28 mouse cellular contexts compared by ENCODE assay signal in the genomic region with DNA sequence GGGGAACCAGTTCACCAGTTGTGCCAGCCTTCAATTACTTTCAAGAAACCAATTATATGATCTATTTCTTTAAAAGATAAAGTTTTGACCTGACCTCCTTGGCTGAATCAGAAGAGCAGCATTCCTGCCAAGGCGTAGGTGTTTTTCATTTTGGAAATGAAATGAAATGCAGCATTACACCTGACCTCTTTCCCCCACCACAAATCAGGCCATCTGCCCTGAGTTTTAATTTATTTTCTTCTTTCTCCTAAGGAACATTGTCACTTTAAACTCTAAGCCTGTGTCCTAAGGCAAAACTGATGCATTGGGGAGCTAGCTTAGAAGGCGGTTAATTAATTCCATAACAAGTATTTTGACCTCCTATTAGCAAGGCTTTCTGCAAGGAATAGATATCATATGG.
"Had no signal": no experiment of that assay in that cellular context is flagged by ENCODE, and none has a peak within 500 bp of the region (broad histone marks: within the 10 kb centered on the region; RNA-seq: fewer than 3 reads in every experiment).

No protein-coding gene starts in this region.

- DNase-seq: gastrocnemius, adult 2 months; gastrocnemius, postnatal 14 days; gastrocnemius, postnatal 36 days; heart, adult 18-20 months; heart, postnatal 10 days; heart, postnatal 4 days; kidney, adult 18-20 months; kidney, adult 8-10 months; kidney, postnatal 10 days; kidney, postnatal 25 days; kidney, postnatal 4 days; liver; liver, embryonic 13.5 days had no signal

- H3K4me1 ChIP-seq: heart, embryonic 10.5 days; heart, embryonic 12.5 days; hindbrain, embryonic 10.5 days; hindbrain, embryonic 12.5 days; intestine, embryonic 15.5 days; liver, embryonic 13.5 days; liver, embryonic 15.5 days had no signal

- ATAC-seq: hindbrain, embryonic 16.5 days; inflammation-experienced regulatory T-cells, adult 6 months; intestine, embryonic 15.5 days; intestine, postnatal 0 days had no signal

- H3K9me3 ChIP-seq: heart, embryonic 10.5 days; heart, embryonic 12.5 days; hindbrain, embryonic 10.5 days; hindbrain, embryonic 12.5 days; intestine, embryonic 15.5 days; limb, embryonic 10.5 days; limb, embryonic 12.5 days; liver, embryonic 13.5 days; liver, embryonic 15.5 days had no signal

- H3K27me3 ChIP-seq: heart, embryonic 12.5 days; hindbrain, embryonic 12.5 days; intestine, embryonic 15.5 days; limb, embryonic 12.5 days; liver, embryonic 13.5 days; liver, embryonic 15.5 days had no signal

- H3K36me3 ChIP-seq: heart, embryonic 10.5 days; heart, embryonic 12.5 days; hindbrain, embryonic 10.5 days; hindbrain, embryonic 12.5 days; intestine, embryonic 15.5 days; limb, embryonic 10.5 days; limb, embryonic 12.5 days; liver, embryonic 13.5 days; liver, embryonic 15.5 days had no signal

- H3K27ac ChIP-seq: gastrocnemius, adult 2 months; heart, embryonic 10.5 days; hindbrain, embryonic 10.5 days; hindbrain, embryonic 12.5 days; hindbrain, embryonic 14.5 days; intestine, embryonic 15.5 days; layer of hippocampus, adult 2 months; left cerebral cortex, adult 2 months; limb, embryonic 10.5 days; limb, embryonic 12.5 days; liver, embryonic 13.5 days; liver, embryonic 15.5 days had no signal

- H3K9ac ChIP-seq: heart, embryonic 12.5 days; hindbrain, embryonic 12.5 days; hindbrain, embryonic 14.5 days; intestine, embryonic 15.5 days; limb, embryonic 12.5 days; liver, embryonic 13.5 days; liver, embryonic 15.5 days had no signal

- H3K4me2 ChIP-seq: heart, embryonic 12.5 days; hindbrain, embryonic 12.5 days; hindbrain, embryonic 14.5 days; intestine, embryonic 15.5 days; limb, embryonic 12.5 days; liver, embryonic 11.5 days; liver, embryonic 13.5 days; liver, embryonic 15.5 days had no signal

- H3K4me3 ChIP-seq: gastrocnemius, adult 2 months; heart, embryonic 10.5 days; heart, embryonic 12.5 days; hindbrain, embryonic 10.5 days; hindbrain, embryonic 12.5 days; intestine, embryonic 15.5 days; layer of hippocampus, adult 2 months; left cerebral cortex, adult 2 months; limb, embryonic 10.5 days; limb, embryonic 12.5 days; liver, embryonic 13.5 days; liver, embryonic 15.5 days had no signal
